Mouse (Mus musculus) forebrain, embryonic 10.5 days (tissue): ENCODE results near the gene Wdfy4. TPM values are rescaled to one million over a fixed set of nuclear protein-coding genes. Genes with fewer than 3 reads are reported as not detected.

Experiments used
- DNase-seq: peaks from one replicate; pipeline ENCODE4 v3.0.0-alpha.2; 2017; ENCODE audit warnings: low spot score; ENCODE audit errors: extremely low spot score
- H3K27ac ChIP-seq: fragments of 300-500 bp; sonication (generic); 2 replicates; pipeline ENCODE4 v1.5.1; 2016; ENCODE audit warnings: mild to moderate bottlenecking
- H3K27me3 ChIP-seq: fragments of 300-500 bp; sonication (generic); 2 replicates; pipeline ENCODE4 v1.6.1; 2016; ENCODE audit warnings: mild to moderate bottlenecking; ENCODE audit not compliant: poor library complexity, severe bottlenecking
- H3K36me3 ChIP-seq: fragments of 300-500 bp; sonication (generic); replicated peaks from 2 replicates; pipeline ENCODE4 v1.6.1; 2016; ENCODE audit warnings: mild to moderate bottlenecking, moderate library complexity
- H3K4me1 ChIP-seq: fragments of 300-500 bp; sonication (generic); 2 replicates; pipeline ENCODE4 v1.6.1; 2016
- H3K4me3 ChIP-seq: fragments of 300-500 bp; sonication (generic); 2 replicates; pipeline ENCODE4 v1.5.1; 2016; ENCODE audit warnings: mild to moderate bottlenecking, moderate library complexity
- H3K9me3 ChIP-seq: fragments of 300-500 bp; sonication (generic); 2 replicates; pipeline ENCODE4 v1.6.1; 2016; ENCODE audit warnings: mild to moderate bottlenecking, moderate library complexity
- WGBS: fragments of 180-500 bp; shearing (Covaris S2); methylation state at CpG from one replicate; pipeline ENCODE4 v1.1.7; 2016; 5-methylcytosine and 5-hydroxymethylcytosine counted together
- polyA plus RNA-seq: library from polyadenylated mRNA; unstranded; fragments of >200 nt; fragmentation: Nextera tagmentation; extraction: Ambion mirVana; gene quantifications from 2 replicates; pipeline ENCODE4 v1.2.1, GENCODE M21; 2016

The Wdfy4 gene
- polyA plus RNA-seq = 0.18 and 0.45 TPM in 2 replicates

DNA sequence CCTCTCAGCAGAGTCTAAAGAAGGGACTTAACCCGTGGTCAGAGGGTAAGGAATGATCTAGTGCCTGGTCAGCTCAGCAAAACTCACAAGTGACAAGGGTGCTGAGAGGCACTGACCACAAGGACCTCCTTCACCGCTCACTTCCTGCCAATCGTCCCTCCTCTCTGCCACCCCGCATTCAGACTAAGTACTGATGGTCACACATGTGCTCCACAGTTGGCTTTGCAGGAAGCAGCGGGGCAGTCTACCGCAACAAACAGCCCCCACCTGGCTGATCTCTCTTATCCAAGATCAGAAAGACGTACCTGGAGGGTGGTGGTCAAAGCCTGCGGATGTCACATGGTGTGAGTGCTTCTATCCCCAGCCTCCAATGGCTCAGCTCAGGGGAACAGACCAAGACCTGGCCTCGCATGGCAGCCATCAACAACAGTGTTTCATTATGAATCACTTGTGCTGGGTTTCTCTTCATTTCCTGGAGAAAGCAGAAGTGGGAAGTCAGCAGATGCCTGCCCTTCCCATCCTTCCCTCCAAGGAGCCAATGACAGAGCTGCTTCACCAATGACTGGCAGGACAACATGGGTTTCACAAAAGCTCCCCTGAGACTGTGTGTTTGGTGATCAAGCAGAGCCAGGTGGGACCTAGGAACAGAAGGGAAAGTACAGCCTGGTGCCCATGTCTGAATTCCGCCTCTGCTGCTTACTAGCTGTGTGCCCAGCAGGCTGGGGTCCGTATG is at the start of gene Wdfy4:
Gene Wdfy4 (minus strand): TSS at position 441 of the 733 bp plus-strand sequence.
- WGBS = 93% methylated on average over 11 of the region's 11 CpGs
- Histone ChIP-seq H3K9me3 (no peaks in the 10 kb centered on the region), H3K36me3 (no peaks in the 10 kb centered on the region), H3K27me3 (no peaks in the 10 kb centered on the region), H3K4me3 (no peak within 1 kb of the TSS), H3K4me1 (0 out of 2 replicates have a peak, but pooled peaks cover 3% of the 10 kb centered on the region), H3K27ac (no peak within 1 kb of the TSS)
- DNase-seq = no peak

DNA sequence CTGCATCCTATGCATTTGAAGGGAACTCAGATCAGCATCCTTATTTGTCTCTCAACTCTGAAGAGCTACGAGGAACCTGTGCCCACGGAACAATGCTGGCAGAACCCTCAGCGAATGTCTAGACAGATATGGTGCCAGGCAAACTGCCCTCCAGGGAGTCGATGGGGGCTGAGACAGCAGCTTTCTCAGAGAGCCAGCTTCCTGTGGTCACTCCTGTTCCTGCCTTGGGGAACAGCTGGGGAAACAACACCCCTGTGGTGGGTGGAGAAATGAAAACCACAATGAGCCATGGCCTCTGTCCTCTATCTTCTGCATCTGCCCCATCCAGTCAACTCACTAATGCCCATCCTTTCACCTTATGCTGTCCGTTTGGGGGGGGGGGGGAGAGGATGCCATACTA is 46.7 kb upstream of the Wdfy4 start:
- 89% methylated on average over 5 of the region's 5 CpGs for WGBS
- Histone ChIP-seq H3K36me3 (no peaks in the 10 kb centered on the region), H3K27me3 (no peaks in the 10 kb centered on the region), H3K4me1 (no peaks in the 10 kb centered on the region), H3K4me3 (no peak overlapping the region), H3K9me3 (no peaks in the 10 kb centered on the region), H3K27ac (no peak overlapping the region)
- no peak for DNase-seq

DNA sequence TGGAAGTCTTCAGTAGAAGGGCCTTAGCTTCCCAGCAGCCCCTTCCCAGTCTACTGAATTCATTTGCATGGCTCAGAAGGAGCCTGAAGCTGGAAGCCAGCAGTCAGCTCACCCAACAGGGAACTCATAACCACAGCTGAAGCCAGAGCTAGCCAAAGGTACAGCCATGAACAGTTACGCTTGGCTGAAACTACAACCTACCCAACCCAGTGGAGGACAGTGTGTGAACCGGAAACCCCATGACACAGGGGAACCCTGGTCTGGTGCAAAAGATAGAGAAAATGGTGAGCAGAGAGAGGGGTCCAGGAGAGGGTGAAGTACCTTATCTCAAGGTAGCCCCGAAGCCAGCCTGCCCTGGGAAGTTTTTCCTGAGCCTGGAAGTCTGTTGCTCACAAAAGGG is 46.0 kb upstream of the Wdfy4 start:
- no peak for DNase-seq
- WGBS = 89% methylated on average over 3 of the region's 3 CpGs
- H3K27me3 ChIP-seq = no peaks in the 10 kb centered on the region
- no peaks in the 10 kb centered on the region for H3K36me3 ChIP-seq
- H3K4me1 ChIP-seq = no peaks in the 10 kb centered on the region
- H3K4me3 ChIP-seq = no peak overlapping the region
- no peaks in the 10 kb centered on the region for H3K9me3 ChIP-seq
- no peak overlapping the region for H3K27ac ChIP-seq

DNA sequence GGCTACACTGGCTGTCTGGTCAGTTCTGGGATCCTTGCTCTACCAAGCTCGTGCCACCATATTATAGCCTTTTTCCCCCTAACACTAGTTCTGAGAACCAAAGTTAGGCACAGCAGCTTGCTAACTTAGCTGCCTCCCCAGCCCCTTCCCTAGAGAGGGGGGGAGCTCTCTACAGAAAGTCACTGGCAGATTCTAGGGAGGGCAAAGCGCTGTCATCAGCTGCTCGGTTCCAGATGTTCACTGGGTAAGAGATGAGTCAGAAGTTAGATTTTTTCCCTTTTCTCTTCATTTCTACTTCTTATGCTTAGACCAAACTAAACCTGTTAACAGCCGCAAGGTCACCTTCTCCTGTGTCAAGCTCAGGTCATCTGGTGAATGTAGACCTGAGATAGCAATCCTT is 45.4 kb upstream of the Wdfy4 start:
- no peak for DNase-seq
- Histone ChIP-seq H3K4me1 (no peaks in the 10 kb centered on the region), H3K9me3 (no peaks in the 10 kb centered on the region), H3K27me3 (no peaks in the 10 kb centered on the region), H3K27ac (no peak overlapping the region), H3K36me3 (no peaks in the 10 kb centered on the region), H3K4me3 (no peak overlapping the region)
- 82% methylated on average over 4 of the region's 4 CpGs for WGBS

DNA sequence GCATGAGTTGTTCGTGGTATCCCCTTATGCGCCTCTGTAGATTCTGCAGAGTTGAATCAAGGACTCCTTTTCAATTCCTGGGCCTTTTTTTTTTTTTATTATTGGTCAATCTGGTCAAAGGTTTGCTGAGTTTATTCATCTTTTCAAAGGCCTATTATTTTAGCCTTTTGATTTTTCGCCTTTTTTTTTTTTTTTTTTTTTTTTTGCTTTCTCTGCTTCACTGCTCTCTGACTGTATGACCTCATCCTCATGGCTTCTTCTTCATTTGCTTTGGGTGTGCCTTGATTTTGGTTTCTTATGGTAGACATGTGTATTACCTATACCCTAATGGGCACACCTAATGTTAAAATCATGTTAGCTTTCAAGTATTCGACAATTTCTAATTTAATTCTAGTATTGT is 39.9 kb upstream of the Wdfy4 start:
- Histone ChIP-seq H3K9me3 (no peaks in the 10 kb centered on the region), H3K27me3 (no peaks in the 10 kb centered on the region), H3K36me3 (no peaks in the 10 kb centered on the region), H3K4me3 (no peak overlapping the region), H3K27ac (no peak overlapping the region), H3K4me1 (no peaks in the 10 kb centered on the region)
- no peak for DNase-seq
- 87% methylated on average over 4 of the region's 4 CpGs for WGBS

DNA sequence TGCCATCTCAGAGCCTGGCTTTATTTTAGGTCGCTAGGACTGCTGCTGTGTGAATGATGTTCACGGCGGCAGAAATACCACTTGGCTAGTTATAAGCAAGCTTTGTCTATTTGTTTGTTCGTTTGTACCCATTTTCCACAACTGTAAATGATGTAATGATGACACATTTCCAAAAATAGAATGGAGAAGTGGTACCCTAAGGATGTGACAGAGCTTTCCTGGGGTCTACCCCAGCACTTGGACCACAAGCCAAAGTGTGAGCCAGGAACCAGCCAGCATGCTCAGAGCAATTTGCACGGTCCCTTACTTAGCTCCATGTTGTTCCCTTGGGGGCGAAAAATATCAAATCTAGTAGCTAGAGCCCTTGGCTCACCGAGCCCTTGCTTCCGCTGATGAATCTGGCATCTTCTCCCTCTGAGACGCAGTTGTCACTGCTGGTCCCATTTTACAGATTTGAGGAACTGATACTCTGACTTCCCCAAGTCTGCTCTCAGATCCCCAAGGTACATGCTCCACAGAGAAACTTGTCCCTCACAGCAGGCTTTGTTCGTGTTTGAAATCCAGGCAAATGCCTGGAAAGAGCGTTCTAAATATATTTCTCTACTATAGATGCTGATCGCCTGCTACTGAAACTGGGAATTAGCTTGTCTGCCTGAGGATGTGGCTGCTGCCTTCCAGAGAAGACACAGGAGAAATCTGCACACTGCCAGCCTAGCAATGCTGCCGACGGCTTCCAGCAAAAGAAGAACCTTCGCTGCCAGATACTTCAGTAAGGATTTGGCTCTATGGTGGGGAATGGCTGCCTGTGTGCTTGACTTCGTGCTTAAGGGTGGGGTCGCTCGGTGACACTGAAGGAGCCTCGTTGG is 31.3 kb upstream of the Wdfy4 start:
- DNase-seq = no peak
- Histone ChIP-seq H3K27ac (no peak overlapping the region), H3K4me3 (no peak overlapping the region), H3K4me1 (peaks cover 7% of the 10 kb centered on the region), H3K36me3 (no peaks in the 10 kb centered on the region), H3K27me3 (peaks cover 22% of the 10 kb centered on the region), H3K9me3 (no peaks in the 10 kb centered on the region)
- WGBS = 87% methylated on average over 19 of the region's 19 CpGs

DNA sequence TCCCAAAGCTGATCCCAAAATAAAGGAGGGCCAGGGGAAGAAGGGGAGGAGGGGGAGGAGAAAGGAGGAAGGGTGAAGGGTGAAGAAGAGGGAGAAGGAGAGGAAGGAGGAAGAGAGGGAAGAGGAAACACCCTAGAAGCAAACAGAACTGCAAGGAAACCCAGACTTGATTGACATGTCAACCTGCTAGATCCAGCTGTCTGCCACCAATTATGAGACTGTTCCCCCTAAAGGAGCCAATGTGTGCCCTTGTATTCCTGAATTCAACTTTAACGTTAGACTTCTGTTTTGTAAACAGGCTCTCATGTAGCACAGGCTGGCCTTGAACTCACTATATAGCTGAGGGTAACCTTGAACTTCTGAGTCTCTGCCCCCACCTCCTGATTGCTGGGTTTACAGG is 29.9 kb upstream of the Wdfy4 start:
- Histone ChIP-seq H3K36me3 (no peaks in the 10 kb centered on the region), H3K9me3 (no peaks in the 10 kb centered on the region), H3K27me3 (peaks cover 22% of the 10 kb centered on the region), H3K27ac (no peak overlapping the region), H3K4me1 (peaks cover 7% of the 10 kb centered on the region), H3K4me3 (no peak overlapping the region)
- DNase-seq = no peak
- WGBS = 65% methylated on average over 1 of the region's 1 CpGs

DNA sequence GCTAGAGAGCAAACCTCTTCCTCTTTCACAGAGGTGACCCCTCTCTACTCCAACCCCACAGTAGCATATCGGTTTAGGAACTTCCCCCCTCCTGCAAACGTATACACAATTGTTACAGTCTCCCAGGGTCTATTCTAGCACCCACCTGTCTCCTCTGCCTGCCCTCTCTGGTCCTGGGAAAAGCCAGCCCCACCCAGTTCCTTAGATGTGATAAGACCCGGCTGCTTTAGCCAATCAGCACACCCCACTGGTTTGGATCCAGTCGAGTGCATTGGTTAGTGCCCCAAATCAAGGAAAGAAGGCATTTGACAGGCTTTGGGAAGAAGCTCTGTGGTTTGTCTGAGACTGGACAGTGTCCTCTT is 29.4 kb upstream of the Wdfy4 start:
- Histone ChIP-seq H3K4me1 (peaks cover 7% of the 10 kb centered on the region), H3K27me3 (peaks cover 22% of the 10 kb centered on the region), H3K27ac (no peak overlapping the region), H3K36me3 (no peaks in the 10 kb centered on the region), H3K9me3 (no peaks in the 10 kb centered on the region), H3K4me3 (no peak overlapping the region)
- 21% methylated on average over 4 of the region's 4 CpGs for WGBS
- no peak for DNase-seq

DNA sequence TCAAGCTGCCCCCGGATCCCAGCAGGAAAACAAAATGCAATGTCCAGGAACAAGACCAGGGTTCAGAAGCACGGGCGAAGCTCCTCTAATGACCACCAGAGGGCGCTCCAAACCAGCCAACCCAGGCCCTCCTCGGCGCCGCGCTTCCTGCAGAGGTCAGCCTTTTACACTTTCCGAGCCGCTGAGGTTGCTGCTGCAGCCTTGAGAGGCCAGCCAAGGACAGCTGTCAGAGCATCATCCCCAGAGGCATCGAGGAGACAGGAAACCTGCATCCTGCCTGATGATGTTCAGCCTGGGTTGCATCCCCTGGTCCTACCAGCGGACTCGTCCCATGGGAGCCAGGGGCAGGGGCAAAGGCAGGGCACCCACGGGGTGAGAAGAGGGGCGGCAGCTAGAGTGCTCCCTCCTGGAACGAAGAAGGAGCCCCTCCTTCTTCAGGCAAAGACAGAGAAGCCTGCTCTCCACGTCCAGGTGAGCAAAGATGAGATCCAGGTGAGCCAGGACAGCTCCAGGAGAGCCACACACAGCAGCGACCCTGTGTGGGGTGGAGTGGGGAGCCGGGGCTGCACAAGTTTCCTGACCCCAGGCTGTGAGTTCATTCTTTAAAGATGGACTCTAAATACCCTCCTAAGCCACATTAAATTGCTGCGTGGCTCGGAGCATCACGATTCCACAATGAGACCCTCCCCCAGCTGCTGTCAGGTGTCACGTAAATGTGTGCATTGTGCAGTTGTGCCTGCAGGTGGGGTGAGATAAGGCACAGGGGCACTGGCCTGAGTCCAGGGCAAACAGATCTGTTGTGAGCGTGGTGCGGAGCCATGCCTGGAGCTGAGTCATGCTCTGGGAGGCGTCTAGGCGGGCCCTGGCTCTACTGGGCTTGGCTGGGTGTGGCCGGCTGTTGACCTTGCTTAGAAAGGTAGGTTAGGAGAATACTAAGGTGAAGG is 28.8 kb upstream of the Wdfy4 start, which contains the start of gene Arhgap22:
Gene Arhgap22 (plus strand): TSS at position 204 of the 944 bp plus-strand sequence.
- peaks cover 7% of the 10 kb centered on the region for H3K4me1 ChIP-seq
- peak within 1 kb of the TSS; percentile 36 for H3K4me3 ChIP-seq
- no peaks in the 10 kb centered on the region for H3K36me3 ChIP-seq
- no peaks in the 10 kb centered on the region for H3K9me3 ChIP-seq
- H3K27ac ChIP-seq = no peak within 1 kb of the TSS
- DNase-seq = peak; percentile 85
- WGBS = 19% methylated on average over 28 of the region's 28 CpGs
- peaks cover 22% of the 10 kb centered on the region for H3K27me3 ChIP-seq

DNA sequence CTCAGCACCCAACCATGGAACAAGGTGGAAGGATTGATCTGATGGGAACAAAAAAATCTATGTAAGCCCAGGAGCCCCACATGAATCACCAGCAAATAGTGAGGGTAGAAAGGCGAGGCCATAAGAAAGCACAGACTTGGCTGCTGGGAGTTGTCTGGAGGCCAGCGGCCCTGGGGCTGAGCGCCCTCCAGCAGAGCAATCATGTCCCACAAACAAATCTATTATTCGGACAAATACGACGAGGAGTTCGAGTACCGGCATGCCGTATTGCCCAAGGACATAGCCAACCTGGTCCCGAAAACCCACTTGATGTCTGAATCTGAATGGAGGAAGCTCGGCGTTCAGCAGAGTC is 27.6 kb upstream of the Wdfy4 start:
- H3K27ac ChIP-seq = no peak overlapping the region
- H3K36me3 ChIP-seq = no peaks in the 10 kb centered on the region
- no peak for DNase-seq
- H3K4me3 ChIP-seq = no peak overlapping the region
- no peaks in the 10 kb centered on the region for H3K9me3 ChIP-seq
- peaks cover 7% of the 10 kb centered on the region for H3K4me1 ChIP-seq
- WGBS = 89% methylated on average over 12 of the region's 12 CpGs
- H3K27me3 ChIP-seq = peaks cover 27% of the 10 kb centered on the region

DNA sequence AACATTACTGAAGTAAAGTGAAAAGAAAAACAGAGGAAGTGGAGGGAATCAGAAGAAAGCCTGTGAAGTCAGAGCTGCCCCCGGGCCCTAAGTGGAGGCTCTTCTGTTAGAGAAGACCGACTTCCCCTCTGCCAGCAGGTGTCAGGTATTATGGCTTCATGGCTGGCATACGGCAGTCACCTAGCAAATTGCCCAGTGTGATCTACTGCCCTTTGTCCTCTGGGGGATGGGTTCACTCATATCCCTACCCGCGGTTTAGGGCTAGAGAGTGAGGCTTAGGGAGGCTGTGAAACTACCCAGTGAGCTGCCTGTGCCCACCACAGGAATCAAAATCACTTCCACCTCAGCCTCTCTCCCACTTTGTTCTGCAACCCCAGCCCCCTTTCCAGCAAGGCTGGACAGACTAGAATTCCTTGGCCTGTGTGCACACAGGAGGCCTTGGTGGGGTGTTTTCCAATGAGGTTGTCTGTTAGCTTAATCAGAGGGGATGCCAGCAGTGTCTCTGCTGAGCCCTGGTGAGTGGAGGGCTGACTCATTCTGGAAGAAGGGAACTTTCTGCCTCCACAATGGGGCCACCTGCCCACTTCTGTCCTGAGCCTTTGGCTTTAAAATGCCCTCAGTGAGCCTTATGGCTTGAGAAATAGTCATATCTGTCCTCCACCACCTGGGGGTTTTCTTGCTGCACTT is 27.1 kb upstream of the Wdfy4 start:
- Histone ChIP-seq H3K27ac (no peak overlapping the region), H3K9me3 (no peaks in the 10 kb centered on the region), H3K27me3 (peaks cover 30% of the 10 kb centered on the region), H3K36me3 (no peaks in the 10 kb centered on the region), H3K4me1 (peaks cover 7% of the 10 kb centered on the region), H3K4me3 (no peak overlapping the region)
- WGBS = 66% methylated on average over 5 of the region's 5 CpGs
- no peak for DNase-seq

DNA sequence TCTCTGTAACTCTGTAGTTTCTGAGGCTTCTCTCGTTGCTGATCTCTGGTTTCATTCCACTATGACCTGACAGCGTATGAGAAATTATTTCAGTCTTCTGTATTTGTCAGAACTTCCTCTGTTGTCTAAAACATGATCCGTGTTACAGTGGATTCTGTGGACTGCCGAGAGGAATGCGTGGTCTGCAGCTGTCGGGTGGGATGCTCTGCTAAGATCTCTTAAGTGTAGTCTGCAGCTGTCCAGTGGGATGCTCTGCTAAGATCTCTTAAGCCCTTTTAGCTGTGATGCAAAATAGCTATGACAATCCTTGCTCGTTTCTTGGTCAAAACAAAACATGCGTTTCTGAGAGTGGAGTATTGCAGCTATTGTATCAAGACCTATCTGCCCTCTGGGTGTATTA is 25.5 kb upstream of the Wdfy4 start:
- no peaks in the 10 kb centered on the region for H3K36me3 ChIP-seq
- 86% methylated on average over 8 of the region's 8 CpGs for WGBS

More for the DNA sequence above, 25.5 kb upstream of the Wdfy4 start:
- no peak overlapping the region for H3K4me3 ChIP-seq
- H3K27ac ChIP-seq = no peak overlapping the region
- peaks cover 7% of the 10 kb centered on the region for H3K4me1 ChIP-seq
- no peak for DNase-seq
- H3K9me3 ChIP-seq = no peaks in the 10 kb centered on the region
- peaks cover 27% of the 10 kb centered on the region for H3K27me3 ChIP-seq
